Mouse (Mus musculus): ENCODE results near the gene Bola3.

- TF ChIP-seq GATA1 (IDR thresholded peaks at IDR 0.05; ENCODE audit: borderline replicate concordance, low read length) (no peak), FLI1 (IDR thresholded peaks at IDR 0.05; ENCODE audit: low read length) (no peak)
Observed at GRCm38 (mm10) chr6:83349274-83349958, 469 bp downstream of the Bola3 start.

Measured in megakaryocyte, embryonic 14.5 days (primary cell).